12 mouse cellular contexts compared by ENCODE assay signal in genomic region chr16:24340646-24341045, GRCm38 (mm10).
"Had no signal": no experiment of that assay in that cellular context is flagged by ENCODE, and none has a peak within 500 bp of the region (broad histone marks: within the 10 kb centered on the region; RNA-seq: fewer than 3 reads in every experiment).

No protein-coding gene starts in this region.

- DNase-seq: lung, adult 18-20 months; lung, embryonic 14.5 days; lung, postnatal 10 days; lung, postnatal 4 days; midbrain, embryonic 14.5 days; retina, postnatal 1 day; right cerebral cortex, adult 18-20 months; right cerebral cortex, postnatal 25 days; right cerebral cortex, postnatal 4 days; spleen, adult 18-20 months; thymus, adult 18-20 months; thymus, postnatal 36 days had no signal
